Comparison of ENCODE assay signal across 8 mouse cellular contexts in the genomic region with DNA sequence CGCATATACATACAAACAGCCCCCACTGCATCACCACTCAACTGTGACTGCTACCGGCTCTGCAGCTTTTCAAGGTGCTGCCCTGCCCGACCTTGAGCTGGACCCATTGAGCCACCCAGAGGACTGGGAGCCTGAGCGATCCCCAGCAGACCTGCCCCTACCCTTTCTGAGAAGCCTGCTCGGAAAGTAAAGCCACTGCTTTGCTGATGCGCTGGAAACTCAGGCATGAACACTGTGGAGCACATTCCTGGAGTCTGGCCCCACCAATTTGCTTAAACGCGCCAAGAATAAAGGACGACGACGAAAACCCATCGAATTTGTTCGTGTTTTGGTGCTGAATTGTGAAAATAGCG. TPM values are rescaled to one million over a fixed set of nuclear protein-coding genes. Genes with fewer than 3 reads are reported as not detected.
A peak's percentile ranks its signal among the peaks of the same experiment; 100 is the strongest.
DNase-seq lines count a peak whose midpoint lies in the region; ATAC-seq and TF ChIP-seq lines count a peak whose summit lies in the region.

No protein-coding gene starts in this region.

- H3K9me3 ChIP-seq in heart, embryonic 10.5 days, result no peaks in the 10 kb centered on the region
- H3K9me3 ChIP-seq in hindbrain, embryonic 15.5 days, result no peaks in the 10 kb centered on the region
- no peaks in the 10 kb centered on the region for H3K9me3 ChIP-seq in liver, embryonic 16.5 days (replicated peaks; ENCODE audit: control insufficient read depth, low read length)

- no peak for DNase-seq in heart, embryonic 10.5 days (ENCODE audit: low spot score)
- DNase-seq in heart, postnatal 25 days (ENCODE audit: low spot score), result no peak
- DNase-seq in ovary, adult 18-20 months (ENCODE audit: low spot score), result no peak
- no peak for DNase-seq in cerebellum, postnatal 4 days (ENCODE audit: low spot score in 2 of 2)
- DNase-seq in adrenal gland, postnatal 25 days, result no peak

- peak overlapping the region; percentile 95 for H3K27ac ChIP-seq in heart, embryonic 10.5 days
- peak overlapping the region; percentile 6; the same call in 1 of the 2 replicates for H3K27ac ChIP-seq in cortical plate, adult 2 months (ENCODE audit: insufficient read depth, low read length)
- H3K27ac ChIP-seq in hindbrain, embryonic 15.5 days (replicated peaks), result peak overlapping the region; percentile 80
- H3K27ac ChIP-seq in liver, embryonic 16.5 days (ENCODE audit: low read length), result peak overlapping the region; percentile 87

- peaks cover 59% of the 10 kb centered on the region for H3K4me1 ChIP-seq in heart, embryonic 10.5 days
- H3K4me1 ChIP-seq in cortical plate, adult 2 months (ENCODE audit: control insufficient read depth, insufficient read depth, low read length), result peaks cover 3% of the 10 kb centered on the region
- peaks cover 38% of the 10 kb centered on the region for H3K4me1 ChIP-seq in hindbrain, embryonic 15.5 days (replicated peaks)
- H3K4me1 ChIP-seq in liver, embryonic 16.5 days (ENCODE audit: control insufficient read depth, low read depth, low read length), result peaks cover 39% of the 10 kb centered on the region

- H3K36me3 ChIP-seq in heart, embryonic 10.5 days, result peaks cover 16% of the 10 kb centered on the region
- H3K36me3 ChIP-seq in hindbrain, embryonic 15.5 days, result no peaks in the 10 kb centered on the region
- peaks cover 5% of the 10 kb centered on the region for H3K36me3 ChIP-seq in liver, embryonic 16.5 days (ENCODE audit: control insufficient read depth, insufficient read depth)

- H3K27me3 ChIP-seq in heart, embryonic 10.5 days (ENCODE audit: insufficient read depth, poor library complexity, severe bottlenecking), result no peaks in the 10 kb centered on the region
- peaks cover 23% of the 10 kb centered on the region for H3K27me3 ChIP-seq in hindbrain, embryonic 15.5 days
- peaks cover 22% of the 10 kb centered on the region for H3K27me3 ChIP-seq in liver, embryonic 16.5 days (ENCODE audit: control insufficient read depth, insufficient read depth, low read depth, low read length)

- WGBS in heart, embryonic 10.5 days, result under 1% methylated on average over 14 of the region's 14 CpGs
- WGBS in hindbrain, embryonic 15.5 days, result under 1% methylated on average over 14 of the region's 14 CpGs
- under 1% methylated on average over 14 of the region's 14 CpGs for WGBS in liver, embryonic 16.5 days (ENCODE audit: insufficient replicate concordance)

- peak overlapping the region; percentile 99 for H3K4me2 ChIP-seq in hindbrain, embryonic 15.5 days
- peak overlapping the region; percentile 100 for H3K4me2 ChIP-seq in liver, embryonic 16.5 days (ENCODE audit: low read depth, low read length)

- TF ChIP-seq POLR2A in cortical plate, adult 2 months (IDR thresholded peaks at IDR 0.05; ENCODE audit: extremely low read depth, insufficient read depth, low read length), result no peak

- peak overlapping the region; percentile 44 for H3K9ac ChIP-seq in hindbrain, embryonic 15.5 days
- H3K9ac ChIP-seq in liver, embryonic 16.5 days (ENCODE audit: low read depth, low read length), result peak overlapping the region; percentile 82

- 0 out of 2 replicates have a peak, but pooled peaks have one; percentile 17 for ATAC-seq in hindbrain, embryonic 15.5 days (ENCODE audit: low FRiP score, low read depth)
- no peak for ATAC-seq in liver, embryonic 16.5 days (ENCODE audit: low read depth)

- TF ChIP-seq CTCF in cortical plate, adult 2 months (IDR thresholded peaks at IDR 0.05; ENCODE audit: extremely low read depth, insufficient read depth, low read length), result no peak

- peak overlapping the region; percentile 96 for H3K4me3 ChIP-seq in heart, embryonic 10.5 days
- peak overlapping the region; percentile 91 for H3K4me3 ChIP-seq in cortical plate, adult 2 months (ENCODE audit: insufficient read depth, low read length)
- H3K4me3 ChIP-seq in hindbrain, embryonic 15.5 days, result peak overlapping the region; percentile 69
- peak overlapping the region; percentile 87 for H3K4me3 ChIP-seq in liver, embryonic 16.5 days (ENCODE audit: low read depth, low read length)

- intact Hi-C loops in heart, postnatal 25 days (cut with DNase I), result no loop called here

RNA-seq across cellular contexts. Expression of gene Klhl21, which starts 0.5 kb away (rescaled TPM):
- polyA plus RNA-seq in heart, embryonic 10.5 days (2016; fragmentation: Nextera tagmentation; extraction: Ambion mirVana), result 28.4 and 42.2 TPM in 2 replicates
- total RNA-seq in heart, postnatal 25 days (2021), result 10 to 100 TPM; 69.8 to 76.2 TPM
- polyA plus RNA-seq in cortical plate, adult 2 months (2012; rRNA removed), result 11.8 and 12.6 TPM in 2 replicates
- polyA plus RNA-seq in hindbrain, embryonic 15.5 days (2015; fragmentation: Nextera tagmentation; extraction: Ambion mirVana), result 4.7 and 5.4 TPM in 2 replicates
- polyA plus RNA-seq in liver, embryonic 16.5 days (2015; fragmentation: Nextera tagmentation; extraction: Ambion mirVana), result 3.8 and 4.6 TPM in 2 replicates
- total RNA-seq in adrenal gland, postnatal 25 days (2021), result 24.8 and 28.5 TPM in 2 replicates

RNA-seq across cellular contexts. Expression of gene Phf13, which starts 12.1 kb away (rescaled TPM):
- polyA plus RNA-seq in heart, embryonic 10.5 days (2016; fragmentation: Nextera tagmentation; extraction: Ambion mirVana), result 22.9 and 26.2 TPM in 2 replicates
- total RNA-seq in heart, postnatal 25 days (2021), result 1 to 10 TPM; 5.8 to 6.2 TPM
- 9.3 and 9.6 TPM in 2 replicates for polyA plus RNA-seq in cortical plate, adult 2 months (2012; rRNA removed)
- polyA plus RNA-seq in hindbrain, embryonic 15.5 days (2015; fragmentation: Nextera tagmentation; extraction: Ambion mirVana), result 23.1 and 25.5 TPM in 2 replicates
- polyA plus RNA-seq in liver, embryonic 16.5 days (2015; fragmentation: Nextera tagmentation; extraction: Ambion mirVana), result 4.1 and 4.5 TPM in 2 replicates
- 14.4 and 19.0 TPM in 2 replicates for total RNA-seq in adrenal gland, postnatal 25 days (2021)

RNA-seq across cellular contexts. Expression of gene Thap3, which starts 19.3 kb away (rescaled TPM):
- 29.3 and 30.1 TPM in 2 replicates for polyA plus RNA-seq in heart, embryonic 10.5 days (2016; fragmentation: Nextera tagmentation; extraction: Ambion mirVana)
- 10 to 100 TPM; 11.5 TPM for total RNA-seq in heart, postnatal 25 days (2021)
- 29.7 and 31.5 TPM in 2 replicates for polyA plus RNA-seq in cortical plate, adult 2 months (2012; rRNA removed)
- 35.7 and 36.7 TPM in 2 replicates for polyA plus RNA-seq in hindbrain, embryonic 15.5 days (2015; fragmentation: Nextera tagmentation; extraction: Ambion mirVana)
- polyA plus RNA-seq in liver, embryonic 16.5 days (2015; fragmentation: Nextera tagmentation; extraction: Ambion mirVana), result 5.9 and 7.1 TPM in 2 replicates
- total RNA-seq in adrenal gland, postnatal 25 days (2021), result 24.3 and 32.8 TPM in 2 replicates

RNA-seq across cellular contexts. Expression of gene Zbtb48, which starts 19.3 kb away (rescaled TPM):
- polyA plus RNA-seq in heart, embryonic 10.5 days (2016; fragmentation: Nextera tagmentation; extraction: Ambion mirVana), result 16.6 and 21.0 TPM in 2 replicates
- total RNA-seq in heart, postnatal 25 days (2021), result 1 to 10 TPM; 3.5 to 5.0 TPM
- polyA plus RNA-seq in cortical plate, adult 2 months (2012; rRNA removed), result 13.7 and 19.1 TPM in 2 replicates
- 18.3 and 18.5 TPM in 2 replicates for polyA plus RNA-seq in hindbrain, embryonic 15.5 days (2015; fragmentation: Nextera tagmentation; extraction: Ambion mirVana)
- 8.0 and 11.1 TPM in 2 replicates for polyA plus RNA-seq in liver, embryonic 16.5 days (2015; fragmentation: Nextera tagmentation; extraction: Ambion mirVana)
- 11.0 and 11.6 TPM in 2 replicates for total RNA-seq in adrenal gland, postnatal 25 days (2021)

RNA-seq across cellular contexts. Expression of gene Tas1r1, which starts 30.2 kb away (rescaled TPM):
- 0.11 and 0.19 TPM in 2 replicates for polyA plus RNA-seq in heart, embryonic 10.5 days (2016; fragmentation: Nextera tagmentation; extraction: Ambion mirVana)
- under 1 TPM in 1 of 2 experiments, not detected in 1; 0.16 TPM for total RNA-seq in heart, postnatal 25 days (2021)
- 0.23 and 0.53 TPM in 2 replicates for polyA plus RNA-seq in cortical plate, adult 2 months (2012; rRNA removed)
- polyA plus RNA-seq in hindbrain, embryonic 15.5 days (2015; fragmentation: Nextera tagmentation; extraction: Ambion mirVana), result 1.6 and 1.8 TPM in 2 replicates
- 0.11 and 0.12 TPM in 2 replicates for polyA plus RNA-seq in liver, embryonic 16.5 days (2015; fragmentation: Nextera tagmentation; extraction: Ambion mirVana)
- 0.09 TPM in 1 of 2 replicates, not detected in the other for total RNA-seq in adrenal gland, postnatal 25 days (2021)

Comparison
In these comparisons a context has a peak if more than half of its experiments do, and no peak if none do; other contexts are left out.
1. H3K27ac ChIP-seq: peak in every context shown above with its lines; median percentile 95 in heart, embryonic 10.5 days; 87 in liver, embryonic 16.5 days; 80 in hindbrain, embryonic 15.5 days; 6 in cortical plate, adult 2 months.